Mouse (Mus musculus): Measurements from ENCODE around the gene Prox1.

Gene Prox1

GRCm38 (mm10) chr1:190085703-190086102, 84.8 kb downstream of the Prox1 start:
- DNase-seq (ENCODE audit: low spot score in 2 of 2) = no peak

- DNase-seq (ENCODE audit: low spot score in 2 of 2) = no peak
These were observed 90.8 kb downstream of the Prox1 start for GRCm38 (mm10) chr1:190079643-190080275.

- DNase-seq (ENCODE audit: low spot score in 2 of 2) = no peak
These were observed 93.9 kb downstream of the Prox1 start for GRCm38 (mm10) chr1:190076601-190077000.

Measured in natural killer cell, adult 2 months (primary cell).